Mouse (Mus musculus) spleen, embryonic (tissue): ENCODE data around the gene Bcl11b.

Experiments
- CTCF ChIA-PET: fragments of 350-600 bp; sonication (Branson Sonifier 250); formaldehyde crosslinking; loops from one replicate; lab custom pipeline; 2022; lab: Charles Lee

Gene Bcl11b

DNA sequence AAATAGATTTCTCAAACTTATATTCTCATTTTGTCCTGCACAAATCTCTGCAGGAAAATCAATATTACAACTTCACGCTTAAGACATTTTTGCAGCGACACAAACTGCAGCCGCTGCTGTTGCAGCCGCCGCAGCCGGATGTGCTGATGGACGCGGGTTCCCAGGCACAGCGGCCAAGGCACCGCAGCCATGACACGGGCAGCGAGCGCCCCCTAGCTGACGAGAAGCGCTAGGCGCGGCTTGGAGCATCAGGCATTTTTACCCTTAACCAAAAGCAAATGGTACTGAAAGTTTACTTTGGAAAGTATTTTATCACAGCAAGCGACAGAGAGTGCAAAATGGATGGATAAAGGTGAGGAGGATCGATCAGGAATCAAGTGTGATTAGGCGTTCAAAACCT, 4.7 kb downstream of the Bcl11b start:
- CTCF ChIA-PET: no interaction called here

DNA sequence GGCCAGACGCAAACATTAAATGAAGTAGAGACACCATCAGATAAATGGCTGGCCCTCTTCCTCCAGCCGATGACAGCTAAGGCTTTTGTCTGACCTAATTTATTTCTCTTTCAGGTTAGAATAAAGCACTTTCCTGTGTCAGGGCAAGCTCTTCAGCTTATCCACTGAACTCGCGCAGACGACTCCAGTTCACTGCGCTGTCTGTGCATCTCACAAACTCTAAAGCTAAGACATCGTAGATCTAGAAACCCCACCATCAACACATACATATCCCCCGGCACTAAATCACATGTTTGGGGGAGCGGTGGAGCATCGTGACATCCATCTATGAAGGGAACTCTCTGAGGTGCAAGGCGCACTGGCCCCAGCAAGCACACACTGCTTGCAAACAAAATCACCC, 5.5 kb downstream of the Bcl11b start:
- CTCF ChIA-PET: interaction anchor here (0.6 kb wide), 1 partner anchor 854 kb away, joined by 5 read pairs; no protein-coding TSS in a partner anchor

DNA sequence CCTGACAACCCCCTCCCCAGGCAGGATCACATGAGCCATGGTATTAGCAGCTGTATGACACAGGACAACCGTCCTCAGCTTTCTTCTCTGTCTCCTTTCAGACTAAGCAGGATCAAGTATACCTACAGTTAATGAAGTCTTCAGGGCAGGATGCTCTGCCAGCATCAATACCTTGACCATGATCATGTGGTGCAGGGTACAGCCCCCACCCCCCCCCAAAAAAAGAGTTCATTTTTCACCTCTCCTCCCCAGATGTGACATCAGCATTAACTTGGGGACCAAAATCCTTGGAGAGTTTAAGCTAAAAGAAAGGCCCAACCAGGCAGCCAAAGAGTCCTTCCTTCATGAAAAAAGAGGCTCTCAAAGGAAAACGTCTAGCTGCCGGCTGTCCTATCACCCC, 6.2 kb downstream of the Bcl11b start:
- CTCF ChIA-PET: interaction anchor here (0.6 to 0.7 kb wide), 3 partner anchors 23 to 853 kb away, joined by 3 to 9 read pairs (median 5); no protein-coding TSS in a partner anchor

DNA sequence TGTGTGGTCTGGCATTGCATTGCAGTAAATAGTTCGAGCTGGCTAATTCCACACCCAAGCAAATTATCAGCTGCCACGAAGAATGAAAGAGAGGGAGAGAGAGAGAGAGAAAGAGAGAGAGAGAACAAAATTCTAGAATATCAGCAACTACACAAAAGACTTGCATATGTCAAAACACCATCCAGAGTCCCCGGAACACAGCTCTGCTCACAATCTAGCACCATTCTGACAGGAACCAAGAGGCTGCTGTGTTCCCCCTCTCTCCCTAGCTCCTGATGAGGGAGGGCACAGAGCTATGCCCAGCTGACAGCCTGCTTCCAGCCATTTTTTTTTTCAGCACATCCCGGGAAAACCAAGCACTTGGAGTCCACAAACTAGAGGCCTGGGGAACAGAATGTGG, 6.6 kb downstream of the Bcl11b start:
- CTCF ChIA-PET: interaction anchor here (0.7 kb wide), 2 partner anchors 23 to 25 kb away, joined by 3 to 9 read pairs; no protein-coding TSS in a partner anchor

DNA sequence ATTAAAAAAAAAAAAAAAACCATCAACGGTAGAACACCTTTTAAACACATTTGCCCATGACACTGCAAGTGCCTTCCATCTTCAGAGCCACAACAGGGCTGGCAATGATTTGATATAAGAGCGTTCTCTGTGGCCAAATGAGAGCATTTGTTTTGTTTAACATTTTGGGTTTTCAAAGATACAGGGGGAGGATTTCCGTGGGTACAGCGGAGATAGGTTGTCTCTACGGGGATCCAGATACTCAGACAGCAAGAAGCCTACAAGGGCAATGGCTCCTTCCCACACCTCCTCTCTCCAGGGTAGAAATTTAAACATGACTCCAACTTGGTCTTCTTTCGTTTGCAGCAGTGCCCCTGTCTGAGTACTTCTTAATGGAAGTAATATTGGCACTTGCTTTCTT, 7.2 kb downstream of the Bcl11b start:
- CTCF ChIA-PET: interaction anchor here (0.7 kb wide), 1 partner anchor 24 kb away, joined by 9 read pairs; no protein-coding TSS in a partner anchor

DNA sequence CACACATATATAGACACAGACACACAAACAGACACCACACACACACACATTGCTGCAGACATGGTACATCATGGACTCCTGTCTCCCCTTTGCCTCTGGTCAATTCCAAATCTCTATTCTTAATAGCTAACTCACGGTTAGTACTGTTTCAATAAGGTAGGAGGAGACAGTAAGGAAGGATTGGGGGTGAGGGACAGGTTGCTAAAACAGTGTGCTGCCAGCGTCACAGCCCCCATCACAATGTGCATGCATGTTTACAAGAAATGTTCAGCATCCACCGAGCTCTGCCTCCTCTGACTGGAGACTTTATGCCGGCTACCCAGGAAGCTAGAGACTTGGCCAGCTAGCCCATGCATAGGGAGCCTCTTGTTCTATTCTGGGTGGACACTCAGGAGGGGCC, 9.0 kb downstream of the Bcl11b start:
- CTCF ChIA-PET: no interaction called here

DNA sequence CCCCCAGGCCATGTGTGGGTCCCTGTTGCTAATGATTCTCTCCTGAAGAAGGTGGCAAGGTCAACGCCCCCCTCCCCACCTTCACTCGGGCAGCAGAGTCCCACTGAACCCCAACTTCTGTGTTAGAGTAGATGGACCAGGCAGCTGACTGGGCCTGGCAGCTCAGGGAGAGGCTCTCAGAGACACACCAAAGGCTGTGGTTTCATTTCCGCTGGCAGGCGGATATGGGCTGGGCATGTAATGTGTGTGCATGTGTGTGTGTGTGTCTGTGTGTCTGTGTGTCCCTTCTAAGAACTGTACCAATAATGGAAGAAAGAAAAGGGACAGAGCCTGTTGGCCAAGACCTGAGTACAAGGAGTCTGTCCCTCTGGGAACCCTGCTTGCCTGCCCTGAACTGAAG, 10.4 kb downstream of the Bcl11b start:
- CTCF ChIA-PET: no interaction called here

DNA sequence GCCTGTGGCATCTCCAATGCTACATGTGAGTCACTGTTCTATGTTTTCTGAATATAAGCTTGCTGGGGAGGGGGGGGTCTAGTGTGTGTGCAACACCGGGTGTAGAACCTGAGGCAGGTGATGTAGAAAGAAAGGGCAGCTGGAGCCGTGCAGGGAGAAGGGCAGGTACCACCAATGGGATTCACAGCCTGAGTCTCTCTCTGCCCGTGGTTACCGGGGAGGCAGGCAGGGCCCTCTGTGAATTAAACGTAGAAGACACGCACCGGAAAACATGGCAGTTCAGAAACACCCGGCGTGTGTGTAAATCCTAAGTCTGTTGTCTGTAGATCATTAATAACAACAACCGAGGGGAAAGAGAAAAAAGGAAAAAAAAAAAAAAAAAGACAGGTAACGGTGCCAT, 12.2 kb downstream of the Bcl11b start:
- CTCF ChIA-PET: interaction anchor here (0.6 kb wide), 1 partner anchor 14 kb away, joined by 3 read pairs; no protein-coding TSS in a partner anchor

DNA sequence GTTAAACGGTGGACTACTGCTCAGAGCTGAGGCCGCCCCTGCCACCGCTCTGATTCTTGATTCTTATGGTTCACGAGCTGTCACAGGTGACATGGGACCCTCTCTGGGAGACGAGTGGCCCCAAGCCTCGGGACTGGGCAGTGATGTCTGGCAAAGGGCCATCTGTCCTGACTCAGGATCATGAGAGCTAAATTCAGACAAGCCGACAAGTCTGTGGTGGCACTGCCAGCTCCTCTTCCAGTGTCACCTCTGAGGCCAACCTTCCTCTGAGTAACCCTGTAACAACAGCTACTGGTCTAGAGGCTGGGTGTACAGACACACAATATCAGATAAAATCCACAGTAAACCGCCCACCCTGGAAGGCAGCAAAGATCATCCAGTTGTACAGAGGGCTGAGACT, 20.2 kb downstream of the Bcl11b start:
- CTCF ChIA-PET: no interaction called here

DNA sequence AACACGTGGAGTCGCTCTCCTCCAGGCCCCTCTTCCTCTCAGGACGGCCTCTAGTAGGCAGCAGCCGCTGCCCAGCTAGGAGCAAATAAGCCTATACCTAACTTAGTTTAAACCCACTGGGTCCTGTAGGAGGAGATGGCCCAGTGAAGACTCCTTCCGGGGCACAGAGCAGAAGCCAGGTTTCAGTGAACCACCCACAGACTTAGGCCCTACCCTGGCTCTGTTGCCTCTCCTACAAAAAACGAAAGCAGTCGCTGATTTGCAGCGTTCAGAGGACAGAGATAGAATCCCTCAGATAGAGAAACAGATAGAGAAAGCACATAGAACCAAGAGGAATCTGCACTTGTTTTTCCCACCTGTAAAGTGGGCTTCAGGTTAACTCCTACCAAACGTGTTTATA, 21.1 kb downstream of the Bcl11b start:
- CTCF ChIA-PET: no interaction called here

DNA sequence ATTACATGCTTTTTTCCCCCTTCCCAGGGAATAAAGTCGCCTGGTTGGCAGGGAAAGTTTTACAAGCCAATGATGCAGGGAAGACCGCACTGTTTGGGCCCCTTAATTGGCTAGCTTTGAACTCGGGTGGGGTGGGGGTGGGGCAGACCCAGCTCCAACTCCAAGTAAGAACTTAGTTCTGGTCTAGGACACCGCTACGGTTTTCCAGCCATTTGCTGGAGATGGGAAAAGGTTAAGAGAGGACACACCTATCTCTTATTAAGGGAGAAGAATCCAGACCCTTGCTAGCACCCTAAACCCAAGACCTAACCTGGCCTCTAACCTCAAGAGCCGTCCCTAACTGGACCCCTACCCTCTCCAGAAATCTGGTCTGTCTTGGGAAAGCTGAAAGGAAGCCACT, 22.2 kb downstream of the Bcl11b start:
- CTCF ChIA-PET: no interaction called here

GRCm38 (mm10) chr12:107980261-107980961, 23.0 kb downstream of the Bcl11b start:
- CTCF ChIA-PET: no interaction called here

GRCm38 (mm10) chr12:107979710-107980260, 23.6 kb downstream of the Bcl11b start:
- CTCF ChIA-PET: no interaction called here

DNA sequence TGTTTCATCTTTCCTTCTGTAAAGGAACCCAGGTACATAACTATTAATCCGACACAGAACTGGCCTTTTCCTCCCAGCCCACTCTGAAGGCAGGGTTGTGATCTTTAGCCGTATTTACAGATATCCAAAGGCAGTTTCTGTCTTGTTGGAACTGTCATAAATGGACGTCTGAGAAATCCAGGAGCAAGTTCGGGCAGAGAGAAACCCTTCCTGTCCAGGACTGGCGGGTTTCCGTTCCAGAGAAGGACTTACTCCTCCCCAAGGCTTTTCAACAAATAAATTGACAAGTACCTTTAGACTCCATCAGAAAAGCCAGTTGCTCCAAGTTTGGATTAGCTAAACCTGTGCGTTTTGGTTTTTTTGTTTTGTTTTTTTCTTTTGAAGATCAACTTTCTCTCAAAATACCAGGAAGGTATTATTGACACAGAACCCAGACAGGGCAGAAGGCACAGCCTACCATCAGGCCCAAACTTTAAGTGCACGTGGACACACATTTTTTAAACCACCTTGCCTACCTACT, 24.6 kb downstream of the Bcl11b start:
- CTCF ChIA-PET: no interaction called here

GRCm38 (mm10) chr12:107978063-107978462, 25.3 kb downstream of the Bcl11b start:
- CTCF ChIA-PET: no interaction called here

- CTCF ChIA-PET: interaction anchor here (0.5 kb wide), 1 partner anchor 14 kb away, joined by 3 read pairs; no protein-coding TSS in a partner anchor
Measured at GRCm38 (mm10) chr12:107977534-107977933, 25.9 kb downstream of the Bcl11b start.

GRCm38 (mm10) chr12:107977086-107977485, 26.3 kb downstream of the Bcl11b start:
- CTCF ChIA-PET: interaction anchor here (0.5 kb wide), 1 partner anchor 15 kb away, joined by 3 read pairs; no protein-coding TSS in a partner anchor

GRCm38 (mm10) chr12:107976571-107977001, 26.8 kb downstream of the Bcl11b start:
- CTCF ChIA-PET: no interaction called here

DNA sequence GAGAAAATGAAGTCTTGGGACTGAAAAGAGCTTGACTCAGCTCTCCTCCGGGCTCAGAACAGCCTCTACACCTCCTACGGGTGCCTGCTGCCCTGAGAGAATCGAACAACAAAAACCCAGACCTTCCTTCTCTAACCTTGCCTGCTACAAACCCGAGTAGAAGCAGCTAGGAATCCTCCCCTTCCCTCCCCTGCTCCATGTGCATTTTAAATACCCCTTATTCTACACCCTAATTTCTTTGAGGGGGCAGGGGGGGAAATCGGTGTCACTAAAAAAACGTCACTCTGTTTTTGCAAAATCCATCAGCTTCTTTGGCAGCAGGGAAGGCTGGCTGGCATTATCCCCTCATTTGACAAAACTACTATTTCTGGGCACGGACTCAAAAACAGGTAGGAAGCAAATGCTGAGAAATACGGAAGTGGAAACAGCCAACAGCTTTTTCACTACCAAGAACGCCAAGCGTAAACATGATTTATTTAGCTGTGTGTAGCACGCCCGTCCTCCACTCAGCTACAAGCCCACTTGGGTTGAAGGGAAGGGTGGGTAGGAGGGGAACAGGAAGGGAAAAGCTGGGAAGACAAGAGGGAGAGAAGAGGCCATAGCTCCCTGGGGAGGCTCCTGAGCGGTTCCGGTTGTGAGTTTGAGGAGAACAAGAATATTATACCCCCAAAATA, 27.4 kb downstream of the Bcl11b start:
- CTCF ChIA-PET: no interaction called here

GRCm38 (mm10) chr12:107975479-107975896, 27.9 kb downstream of the Bcl11b start:
- CTCF ChIA-PET: no interaction called here

GRCm38 (mm10) chr12:107974504-107974903, 28.9 kb downstream of the Bcl11b start:
- CTCF ChIA-PET: no interaction called here

GRCm38 (mm10) chr12:107973556-107974140, 29.8 kb downstream of the Bcl11b start:
- CTCF ChIA-PET: interaction anchor here (0.5 kb wide), 1 partner anchor 23 kb away, joined by 3 read pairs; no protein-coding TSS in a partner anchor
